Mouse (Mus musculus) thymus, adult 2 months (tissue): ENCODE measurements at regions not wholly inside any gene's neighbourhood (a gene's known extent, or its start where the extent isn't known, plus 50 kb on each side); places are given as distances from the start of the nearest gene placed in this dataset.

Experiments
- DNase-seq: peaks from one replicate; pipeline ENCODE4 v3.0.0; 2021
- H3K27ac ChIP-seq: fragments of 200-500 bp; 2 replicates; pipeline ENCODE4 v1.5.1; 2012; ENCODE audit warnings: low read length, control low read depth; ENCODE audit not compliant: control insufficient read depth, insufficient read depth
- H3K27me3 ChIP-seq: fragments of 200-500 bp; 2 replicates; pipeline ENCODE4 v1.6.1; 2012; ENCODE audit warnings: mild to moderate bottlenecking, low read length, moderate library complexity, mixed read lengths; ENCODE audit not compliant: control insufficient read depth, insufficient read depth
- H3K36me3 ChIP-seq: fragments of 200-500 bp; 2 replicates; pipeline ENCODE4 v1.6.1; 2012; ENCODE audit warnings: mild to moderate bottlenecking, low read length, moderate library complexity; ENCODE audit not compliant: control insufficient read depth, insufficient read depth
- H3K4me1 ChIP-seq: fragments of 200-500 bp; replicated peaks from 2 replicates; pipeline ENCODE4 v1.6.1; 2012; ENCODE audit warnings: low read length; ENCODE audit not compliant: control insufficient read depth, insufficient read depth
- H3K4me3 ChIP-seq: fragments of 200-500 bp; 2 replicates; pipeline ENCODE4 v1.5.1; 2012; ENCODE audit warnings: mild to moderate bottlenecking, low read length, control low read depth, moderate library complexity; ENCODE audit not compliant: control insufficient read depth, insufficient read depth
- CTCF ChIP-seq: fragments of 200-500 bp; IDR thresholded peaks from 2 replicates; pipeline ENCODE4 v1.5.1; 2012; ENCODE audit warnings: mild to moderate bottlenecking, control low read depth, low read length, moderate library complexity, borderline replicate concordance; ENCODE audit not compliant: control insufficient read depth, poor library complexity, insufficient read depth; ENCODE audit errors: extremely low read depth
- POLR2A ChIP-seq: fragments of 200-500 bp; IDR thresholded peaks from 2 replicates; pipeline ENCODE4 v1.6.1; 2012; ENCODE audit warnings: mild to moderate bottlenecking, low read length, control low read depth, moderate library complexity; ENCODE audit not compliant: control insufficient read depth, poor library complexity, insufficient read depth; ENCODE audit errors: extremely low read depth
- WGBS: fragments of 180-500 bp; shearing (Covaris S2); methylation state at CpG from one replicate; pipeline ENCODE4 v1.1.7; 2018; 5-methylcytosine and 5-hydroxymethylcytosine counted together

DNA sequence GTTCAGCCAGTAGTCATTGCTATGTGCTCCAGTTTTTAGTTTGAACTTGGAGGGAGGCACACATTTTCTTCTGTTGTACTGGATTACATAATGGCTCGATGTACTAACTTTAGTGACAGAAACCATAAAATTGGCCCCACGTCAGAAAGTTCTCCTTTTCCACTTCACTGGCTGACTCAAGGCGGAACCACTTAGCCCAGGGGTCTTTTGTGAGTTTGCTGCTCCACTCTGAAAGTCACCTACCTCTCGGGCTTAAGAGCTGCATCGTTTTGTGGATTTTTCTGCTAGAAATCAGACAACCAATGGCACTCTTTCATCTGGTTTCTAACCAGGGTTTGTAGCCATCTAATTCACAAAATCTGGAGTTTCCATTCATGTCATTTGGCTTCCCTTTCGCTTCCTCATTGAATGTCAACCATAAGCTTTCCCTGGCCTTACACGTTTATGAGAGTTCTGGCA, 304.8 kb upstream of the Cited2 start:
- no peak overlapping the region for H3K4me3 ChIP-seq
- no peaks in the 10 kb centered on the region for H3K36me3 ChIP-seq
- no peaks in the 10 kb centered on the region for H3K27me3 ChIP-seq
- TF ChIP-seq POLR2A (no peak), CTCF (no peak)
- H3K4me1 ChIP-seq, result no peaks in the 10 kb centered on the region
- no peak overlapping the region for H3K27ac ChIP-seq
- 53% methylated on average over 7 of the region's 7 CpGs for WGBS
- DNase-seq, result no peak

DNA sequence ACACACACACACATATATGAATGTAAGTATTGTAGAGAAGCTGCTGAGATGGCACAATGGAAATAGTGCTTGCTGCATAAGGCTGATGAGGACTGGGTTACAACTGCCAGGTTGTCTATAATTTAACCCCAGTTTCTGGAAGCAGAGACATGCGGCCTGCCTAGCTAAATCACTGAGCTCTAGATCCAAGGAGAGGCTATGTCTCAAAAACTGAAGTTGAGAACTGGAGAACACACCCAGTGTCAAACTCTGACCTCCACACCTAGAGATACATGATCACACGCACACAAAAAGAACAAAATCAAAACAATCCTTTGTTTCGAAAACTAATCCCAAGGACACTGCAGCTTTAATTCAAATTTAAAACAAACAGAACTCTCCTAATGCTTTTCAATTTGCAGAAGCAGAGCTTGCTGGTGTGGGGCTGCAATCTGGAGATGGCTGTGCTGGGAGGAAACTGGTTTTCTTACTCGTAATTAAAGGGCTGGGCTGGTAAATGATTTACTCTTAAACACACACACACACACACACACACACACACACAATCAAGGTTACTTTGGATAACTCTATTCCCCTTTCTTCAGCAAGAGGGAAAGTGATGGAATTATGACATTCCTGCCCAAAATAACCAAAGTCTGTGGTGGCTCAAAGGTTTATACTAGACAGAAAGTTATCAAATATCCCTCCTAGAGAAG, 299.3 kb upstream of the Cited2 start:
- no peaks in the 10 kb centered on the region for H3K36me3 ChIP-seq
- 90% methylated on average over 4 of the region's 4 CpGs for WGBS
- no peak for TF ChIP-seq CTCF
- no peak for TF ChIP-seq POLR2A
- H3K27me3 ChIP-seq, result no peaks in the 10 kb centered on the region
- H3K27ac ChIP-seq, result no peak overlapping the region
- DNase-seq, result no peak
- H3K4me3 ChIP-seq, result no peak overlapping the region
- H3K4me1 ChIP-seq, result no peaks in the 10 kb centered on the region

DNA sequence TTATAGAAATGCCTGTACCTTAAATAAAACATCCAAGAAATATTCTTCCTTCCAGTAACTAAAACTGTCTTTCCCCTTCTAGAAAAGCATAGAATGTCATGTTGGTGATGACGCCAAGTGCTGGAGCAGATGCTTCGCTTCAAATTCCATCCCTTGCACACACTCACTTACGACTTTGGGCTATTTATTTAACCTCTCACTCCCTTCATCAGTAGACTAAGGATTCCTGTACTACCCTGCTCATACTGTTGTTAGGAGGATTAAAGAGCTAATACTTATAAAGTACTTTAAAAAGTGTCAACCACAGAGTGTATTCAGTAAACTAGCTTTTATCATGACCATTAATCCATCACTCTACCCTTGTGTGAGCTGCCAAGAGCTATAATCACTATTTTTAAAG, 296.8 kb upstream of the Cited2 start:
- WGBS, result 87% methylated on average over 3 of the region's 3 CpGs
- Histone ChIP-seq H3K27me3 (no peaks in the 10 kb centered on the region), H3K4me1 (no peaks in the 10 kb centered on the region), H3K4me3 (no peak overlapping the region), H3K27ac (no peak overlapping the region), H3K36me3 (no peaks in the 10 kb centered on the region)
- no peak for DNase-seq
- no peak for TF ChIP-seq CTCF
- TF ChIP-seq POLR2A, result no peak

DNA sequence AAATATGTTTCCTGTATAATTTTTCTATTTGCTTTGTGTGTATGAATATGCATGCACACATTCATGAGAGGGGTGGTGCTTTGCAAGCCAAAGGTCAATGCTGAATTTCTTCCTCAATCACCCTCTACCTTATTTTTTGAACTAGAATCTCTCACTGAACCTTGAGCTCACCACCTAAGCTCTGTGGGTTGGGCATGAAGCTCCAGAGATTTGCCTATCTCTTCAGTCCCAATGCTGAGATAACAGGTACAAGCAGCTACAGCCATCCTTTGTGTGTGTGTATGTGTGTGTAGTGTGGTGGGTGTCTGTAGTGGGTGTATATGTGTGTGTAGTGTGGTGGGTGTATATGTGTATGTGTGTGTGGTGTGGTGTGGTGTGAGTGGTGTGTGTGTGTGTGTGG, 295.7 kb upstream of the Cited2 start:
- Histone ChIP-seq H3K4me3 (no peak overlapping the region), H3K36me3 (no peaks in the 10 kb centered on the region), H3K27me3 (no peaks in the 10 kb centered on the region), H3K4me1 (no peaks in the 10 kb centered on the region), H3K27ac (no peak overlapping the region)
- TF ChIP-seq POLR2A, result no peak
- no peak for TF ChIP-seq CTCF
- no peak for DNase-seq

DNA sequence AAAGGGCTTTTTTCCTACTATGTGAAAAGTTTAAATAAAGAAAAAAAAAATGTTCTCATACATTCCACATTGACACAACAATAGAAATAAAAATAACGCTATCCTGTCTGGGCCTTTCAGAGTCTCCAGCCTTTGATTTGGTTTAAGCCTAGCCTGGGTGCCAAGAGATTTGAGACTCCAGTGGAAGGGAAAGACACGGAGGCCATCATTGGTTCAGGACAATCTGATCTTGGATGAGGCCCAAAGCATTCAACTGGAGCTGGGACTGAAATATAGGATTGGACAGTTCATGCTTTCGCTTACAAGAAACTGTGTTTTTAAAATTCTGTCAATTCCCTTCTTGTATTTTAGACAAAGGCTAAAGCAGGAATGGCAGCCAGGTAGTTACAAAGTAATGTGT, 294.7 kb upstream of the Cited2 start:
- Histone ChIP-seq H3K36me3 (no peaks in the 10 kb centered on the region), H3K27me3 (no peaks in the 10 kb centered on the region), H3K4me3 (no peak overlapping the region), H3K27ac (no peak overlapping the region), H3K4me1 (no peaks in the 10 kb centered on the region)
- 92% methylated on average over 3 of the region's 3 CpGs for WGBS
- no peak for TF ChIP-seq POLR2A
- TF ChIP-seq CTCF, result no peak
- DNase-seq, result no peak

DNA sequence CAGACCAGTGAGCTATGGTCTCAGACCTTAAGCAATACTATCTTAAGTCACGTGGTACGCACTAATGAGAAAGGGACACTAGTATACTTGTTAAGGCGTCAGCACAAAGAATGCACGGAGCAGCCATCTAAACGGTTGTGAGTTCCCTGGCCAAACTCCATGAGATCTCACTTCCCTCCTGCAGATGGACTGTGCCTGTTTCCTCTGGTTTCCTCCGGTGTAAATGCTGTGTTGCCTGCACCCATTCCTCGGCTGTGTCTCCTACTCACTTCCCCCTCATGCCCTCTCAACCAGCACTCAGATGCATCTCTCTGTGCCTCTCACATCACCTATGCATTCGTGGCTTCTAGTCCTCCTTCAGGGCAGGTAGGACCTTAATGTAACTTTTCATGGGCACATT, 291.9 kb upstream of the Cited2 start:
- no peaks in the 10 kb centered on the region for H3K4me1 ChIP-seq
- TF ChIP-seq POLR2A, result no peak
- H3K27ac ChIP-seq, result no peak overlapping the region
- 89% methylated on average over 8 of the region's 8 CpGs for WGBS
- H3K27me3 ChIP-seq, result no peaks in the 10 kb centered on the region
- DNase-seq, result no peak
- H3K4me3 ChIP-seq, result no peak overlapping the region
- H3K36me3 ChIP-seq, result no peaks in the 10 kb centered on the region

DNA sequence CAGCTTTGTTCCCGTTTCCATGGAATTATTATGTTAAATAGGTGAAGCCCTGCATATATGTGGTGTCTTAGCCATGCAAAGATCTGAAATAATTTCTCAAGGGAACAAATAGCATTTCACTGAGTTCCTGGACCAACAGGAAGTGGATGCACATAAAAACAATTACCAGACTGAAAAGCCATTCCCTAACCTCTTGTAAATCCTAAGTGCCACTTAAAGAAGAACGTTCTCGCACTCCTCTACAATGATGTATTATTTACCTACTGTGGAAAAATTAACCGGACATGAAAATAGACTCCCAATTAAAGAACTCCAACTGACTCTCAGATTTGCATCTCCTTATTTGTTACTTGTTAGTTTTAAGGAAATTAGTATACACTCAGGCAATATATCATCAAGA, 288.9 kb upstream of the Cited2 start:
- no peak overlapping the region for H3K27ac ChIP-seq
- no peaks in the 10 kb centered on the region for H3K36me3 ChIP-seq
- no peak for TF ChIP-seq CTCF
- no peak for TF ChIP-seq POLR2A
- WGBS, result 95% methylated on average over 4 of the region's 4 CpGs
- no peak for DNase-seq
- no peaks in the 10 kb centered on the region for H3K4me1 ChIP-seq
- no peaks in the 10 kb centered on the region for H3K27me3 ChIP-seq
- H3K4me3 ChIP-seq, result no peak overlapping the region
